ENCODE assay signal across 10 mouse cellular contexts in genomic region chr11:113294518-113294917, GRCm38 (mm10).
A peak's percentile ranks its signal among the peaks of the same experiment; 100 is the strongest.
DNase-seq lines count a peak whose midpoint lies in the region; ATAC-seq lines count a peak whose summit lies in the region.
"Had no signal": no experiment of that assay in that cellular context is flagged by ENCODE, and none has a peak within 500 bp of the region (broad histone marks: within the 10 kb centered on the region; RNA-seq: fewer than 3 reads in every experiment).

No protein-coding gene starts in this region.

- peaks cover 35% of the 10 kb centered on the region for H3K4me1 ChIP-seq in limb, embryonic 15.5 days

- H3K27ac ChIP-seq in limb, embryonic 15.5 days: peak overlapping the region; percentile 35
- H3K27ac ChIP-seq: kidney, postnatal 0 days; liver, embryonic 14.5 days had no signal

- no peak for ATAC-seq in limb, embryonic 15.5 days (ENCODE audit: insufficient number of reproducible peaks, low FRiP score, low TSS enrichment, low read depth)

- no peaks in the 10 kb centered on the region for H3K27me3 ChIP-seq in limb, embryonic 15.5 days

- H3K36me3 ChIP-seq in limb, embryonic 15.5 days: no peaks in the 10 kb centered on the region

- intact Hi-C loops in gastrocnemius, postnatal 14 days (cut with DNase I; ENCODE audit: low total_unique reads): loop anchor here (10.0 kb wide), 1 partner anchor 520 kb away; no protein-coding TSS in a partner anchor
- intact Hi-C loops in heart, postnatal 14 days (cut with DNase I): no loop called here

- no peaks in the 10 kb centered on the region for H3K9me3 ChIP-seq in limb, embryonic 15.5 days

- 52% methylated on average over 8 of the region's 8 CpGs for WGBS in limb, embryonic 15.5 days

- DNase-seq in gastrocnemius, postnatal 14 days: peak; percentile 31
- no peak for DNase-seq in gastrocnemius, adult 8-10 months (ENCODE audit: low spot score in 2 of 2)
- peak; percentile 42 for DNase-seq in embryo, embryonic 10.5 days (ENCODE audit: low spot score)
- DNase-seq in heart, postnatal 14 days: peak; percentile 20 to 30
- DNase-seq in liver: no peak
- DNase-seq in thymus, postnatal 14 days: no peak
- DNase-seq in T-cell, adult 2 months (ENCODE audit: low spot score): no peak

- H3K4me3 ChIP-seq in limb, embryonic 15.5 days: no peak overlapping the region

- H3K9ac ChIP-seq in limb, embryonic 15.5 days: no peak overlapping the region
- H3K9ac ChIP-seq: liver, embryonic 14.5 days had no signal

- H3K4me2 ChIP-seq in limb, embryonic 15.5 days: no peak overlapping the region

Comparison
In these comparisons a context has a peak if more than half of its experiments do, and no peak if none do; other contexts are left out.
1. DNase-seq: peak in gastrocnemius, postnatal 14 days (single experiment), embryo, embryonic 10.5 days (single experiment) and heart, postnatal 14 days (2 of 2); none in gastrocnemius, adult 8-10 months (0 of 2), liver (single experiment), thymus, postnatal 14 days (single experiment) and T-cell, adult 2 months (single experiment).